Mouse (Mus musculus) intestine, embryonic 14.5 days (tissue): ENCODE results near the gene Itpkb. TPM values are rescaled to one million over a fixed set of nuclear protein-coding genes. Genes with fewer than 3 reads are reported as not detected.

Experiments
- ATAC-seq: fragments of 200-750 bp; cut with Nextera tagmentation; replicated peaks from 2 replicates; pipeline ENCODE4 v1.8.0; 2017; ENCODE audit warnings: low read depth, moderate number of reproducible peaks, moderate TSS enrichment, moderate library complexity; ENCODE audit not compliant: low FRiP score, low TSS enrichment
- DNase-seq: peaks from one replicate; pipeline ENCODE4 v3.0.0-alpha.2; 2018; ENCODE audit warnings: low spot score
- H3K27ac ChIP-seq: fragments of 300-500 bp; sonication (generic); 2 replicates; pipeline ENCODE4 v1.5.1; 2014; ENCODE audit warnings: low read depth, mild to moderate bottlenecking, control low read depth
- H3K27me3 ChIP-seq: fragments of 300-500 bp; sonication (generic); replicated peaks from 2 replicates; pipeline ENCODE4 v1.6.1; 2014; ENCODE audit warnings: low read length, control low read depth; ENCODE audit not compliant: control insufficient read depth, insufficient read depth
- H3K36me3 ChIP-seq: fragments of 300-500 bp; sonication (generic); 2 replicates; pipeline ENCODE4 v1.6.1; 2014; ENCODE audit warnings: low read length, control low read depth; ENCODE audit not compliant: control insufficient read depth, insufficient read depth
- H3K4me1 ChIP-seq: fragments of 300-500 bp; sonication (generic); replicated peaks from 2 replicates; pipeline ENCODE4 v1.6.1; 2014; ENCODE audit warnings: low read length, control low read depth, mixed read lengths; ENCODE audit not compliant: control insufficient read depth, insufficient read depth
- H3K4me2 ChIP-seq: fragments of 300-500 bp; sonication (generic); 2 replicates; pipeline ENCODE4 v1.6.1; 2014; ENCODE audit warnings: low read length
- H3K4me3 ChIP-seq: fragments of 300-500 bp; sonication (generic); 2 replicates; pipeline ENCODE4 v1.5.1; 2014; ENCODE audit warnings: low read depth, low read length, control low read depth, mixed read lengths
- H3K9ac ChIP-seq: fragments of 300-500 bp; sonication (generic); 2 replicates; pipeline ENCODE4 v1.6.1; 2014; ENCODE audit warnings: mild to moderate bottlenecking, low read length
- H3K9me3 ChIP-seq: fragments of 300-500 bp; sonication (generic); 2 replicates; pipeline ENCODE4 v1.6.1; 2016; ENCODE audit warnings: low read length, control low read depth; ENCODE audit not compliant: control insufficient read depth
- WGBS: fragments of 180-500 bp; shearing (Covaris S2); extraction: QIAGEN DNeasy Blood & Tissue Kit; methylation state at CpG from one replicate; pipeline ENCODE4 v1.1.7; 2014; 5-methylcytosine and 5-hydroxymethylcytosine counted together
- polyA plus RNA-seq: library from polyadenylated mRNA; unstranded; fragments of >200 nt; fragmentation: Nextera tagmentation; extraction: Ambion mirVana; gene quantifications from 2 replicates; pipeline ENCODE4 v1.2.1, GENCODE M21; 2014

The Itpkb gene
- polyA plus RNA-seq, 1 experiment from 2014 or later: 6.7 TPM

- no peak overlapping the region for H3K27ac ChIP-seq
- no peak overlapping the region for H3K4me2 ChIP-seq
- DNase-seq (no peak), ATAC-seq (no peak)
- H3K4me3 ChIP-seq: no peak overlapping the region
- no peaks in the 10 kb centered on the region for H3K27me3 ChIP-seq
- no peaks in the 10 kb centered on the region for H3K9me3 ChIP-seq
- H3K9ac ChIP-seq: no peak overlapping the region
- 0 out of 2 replicates have a peak, but pooled peaks cover 5% of the 10 kb centered on the region for H3K4me1 ChIP-seq
- 50% methylated on average over 2 of the region's 2 CpGs for WGBS
- peaks cover 44% of the 10 kb centered on the region for H3K36me3 ChIP-seq
These were observed 86.8 kb downstream of the Itpkb start for GRCm38 (mm10) chr1:180417118-180417517.

GRCm38 (mm10) chr1:180419059-180419458 is 88.8 kb downstream of the Itpkb start:
- Histone ChIP-seq H3K36me3 (peaks cover 37% of the 10 kb centered on the region), H3K4me3 (no peak overlapping the region), H3K27me3 (no peaks in the 10 kb centered on the region), H3K9ac (no peak overlapping the region), H3K9me3 (no peaks in the 10 kb centered on the region), H3K4me1 (0 out of 2 replicates have a peak, but pooled peaks cover 5% of the 10 kb centered on the region), H3K4me2 (no peak overlapping the region), H3K27ac (no peak overlapping the region)
- ATAC-seq (no peak), DNase-seq (no peak)
- 88% methylated on average over 2 of the region's 2 CpGs for WGBS

GRCm38 (mm10) chr1:180420496-180421164 is 90.3 kb downstream of the Itpkb start:
- ATAC-seq (no peak), DNase-seq (no peak)
- H3K27ac ChIP-seq: no peak overlapping the region
- no peaks in the 10 kb centered on the region for H3K27me3 ChIP-seq
- no peaks in the 10 kb centered on the region for H3K9me3 ChIP-seq
- 59% methylated on average over 8 of the region's 8 CpGs for WGBS
- peaks cover 25% of the 10 kb centered on the region for H3K36me3 ChIP-seq
- H3K4me2 ChIP-seq: no peak overlapping the region
- H3K4me3 ChIP-seq: no peak overlapping the region
- H3K9ac ChIP-seq: no peak overlapping the region
- H3K4me1 ChIP-seq: 0 out of 2 replicates have a peak, but pooled peaks cover 5% of the 10 kb centered on the region

- Histone ChIP-seq H3K27ac (no peak overlapping the region), H3K36me3 (peaks cover 18% of the 10 kb centered on the region), H3K4me3 (no peak overlapping the region), H3K9ac (no peak overlapping the region), H3K27me3 (no peaks in the 10 kb centered on the region), H3K4me1 (0 out of 2 replicates have a peak, but pooled peaks cover 5% of the 10 kb centered on the region), H3K9me3 (no peaks in the 10 kb centered on the region), H3K4me2 (no peak overlapping the region)
- WGBS: 64% methylated on average over 25 of the region's 25 CpGs
- ATAC-seq (no peak), DNase-seq (no peak)
These were observed 91.1 kb downstream of the Itpkb start for GRCm38 (mm10) chr1:180421165-180421909.

- peaks cover 18% of the 10 kb centered on the region for H3K36me3 ChIP-seq
- H3K9ac ChIP-seq: no peak overlapping the region
- no peak overlapping the region for H3K27ac ChIP-seq
- H3K4me1 ChIP-seq: 0 out of 2 replicates have a peak, but pooled peaks cover 5% of the 10 kb centered on the region
- H3K27me3 ChIP-seq: no peaks in the 10 kb centered on the region
- no peak overlapping the region for H3K4me3 ChIP-seq
- no peaks in the 10 kb centered on the region for H3K9me3 ChIP-seq
- no peak overlapping the region for H3K4me2 ChIP-seq
- DNase-seq (peak; percentile 84), ATAC-seq (peak; percentile 56; the same call in 1 of the 2 replicates)
- WGBS: 21% methylated on average over 11 of the region's 11 CpGs
These were observed 92.0 kb downstream of the Itpkb start for GRCm38 (mm10) chr1:180422076-180422828.

- 53% methylated on average over 16 of the region's 16 CpGs for WGBS
- Histone ChIP-seq H3K9ac (no peak overlapping the region), H3K4me2 (no peak overlapping the region), H3K27me3 (no peaks in the 10 kb centered on the region), H3K4me1 (peaks cover 12% of the 10 kb centered on the region; the same call in 1 of the 2 replicates), H3K4me3 (no peak overlapping the region), H3K27ac (no peak overlapping the region), H3K9me3 (no peaks in the 10 kb centered on the region), H3K36me3 (peaks cover 13% of the 10 kb centered on the region)
- ATAC-seq (no peak), DNase-seq (no peak)
These were observed 92.8 kb downstream of the Itpkb start for GRCm38 (mm10) chr1:180423008-180423639.

- Histone ChIP-seq H3K4me1 (peaks cover 13% of the 10 kb centered on the region; the same call in 1 of the 2 replicates), H3K4me3 (no peak overlapping the region), H3K36me3 (peaks cover 5% of the 10 kb centered on the region; the same call in 1 of the 2 replicates), H3K9me3 (no peaks in the 10 kb centered on the region), H3K27ac (no peak overlapping the region), H3K9ac (no peak overlapping the region), H3K4me2 (no peak overlapping the region), H3K27me3 (no peaks in the 10 kb centered on the region)
- no peak for ATAC-seq
- no peak for DNase-seq
- WGBS: 75% methylated on average over 3 of the region's 3 CpGs
These were observed 93.6 kb downstream of the Itpkb start for GRCm38 (mm10) chr1:180423931-180424330.

GRCm38 (mm10) chr1:180426405-180426804 is 96.1 kb downstream of the Itpkb start:
- no peak for DNase-seq
- no peak overlapping the region for H3K27ac ChIP-seq
- no peak overlapping the region for H3K9ac ChIP-seq
- ATAC-seq: no peak
- H3K4me1 ChIP-seq: peaks cover 11% of the 10 kb centered on the region; the same call in 1 of the 2 replicates
- H3K4me2 ChIP-seq: no peak overlapping the region
- 82% methylated on average over 6 of the region's 6 CpGs for WGBS
- no peaks in the 10 kb centered on the region for H3K27me3 ChIP-seq
- H3K4me3 ChIP-seq: no peak overlapping the region
- no peaks in the 10 kb centered on the region for H3K36me3 ChIP-seq
- H3K9me3 ChIP-seq: no peaks in the 10 kb centered on the region
